Mouse (Mus musculus) telencephalon, adult 2 months (tissue): ENCODE data around the gene Fam198b.

ENCODE experiments used
- DNase-seq: peaks from one replicate; pipeline ENCODE4 v3.0.0-alpha.2; 2011; ENCODE audit warnings: low read depth, low spot score

The Fam198b gene

GRCm38 (mm10) chr3:79885686-79886356, 1.5 kb downstream of the Fam198b start:
- no peak for DNase-seq

GRCm38 (mm10) chr3:79886357-79887091, 2.2 kb downstream of the Fam198b start:
- DNase-seq, result no peak

- no peak for DNase-seq
These were observed 3.0 kb downstream of the Fam198b start for GRCm38 (mm10) chr3:79887161-79887855.

- DNase-seq, result no peak
These were observed 3.6 kb downstream of the Fam198b start for GRCm38 (mm10) chr3:79887966-79888365.

GRCm38 (mm10) chr3:79897534-79898370, 13.4 kb downstream of the Fam198b start:
- peak; percentile 57 for DNase-seq

GRCm38 (mm10) chr3:79898514-79898913, 14.2 kb downstream of the Fam198b start:
- DNase-seq, result no peak

- DNase-seq, result no peak
These were observed 15.6 kb downstream of the Fam198b start for GRCm38 (mm10) chr3:79899906-79900305.

GRCm38 (mm10) chr3:79900502-79900901, 16.2 kb downstream of the Fam198b start:
- no peak for DNase-seq

- no peak for DNase-seq
These were observed 17.0 kb downstream of the Fam198b start for GRCm38 (mm10) chr3:79901321-79901720.

- DNase-seq, result no peak
These were observed 17.4 kb downstream of the Fam198b start for GRCm38 (mm10) chr3:79901734-79902133.

GRCm38 (mm10) chr3:79903803-79904202, 19.5 kb downstream of the Fam198b start:
- no peak for DNase-seq

- DNase-seq, result no peak
These were observed 20.0 kb downstream of the Fam198b start for GRCm38 (mm10) chr3:79904238-79904757.

- DNase-seq, result no peak
These were observed 21.1 kb downstream of the Fam198b start for GRCm38 (mm10) chr3:79905397-79905796.

- no peak for DNase-seq
These were observed 22.1 kb downstream of the Fam198b start for GRCm38 (mm10) chr3:79906250-79907045.

- DNase-seq, result no peak
These were observed 22.9 kb downstream of the Fam198b start for GRCm38 (mm10) chr3:79907223-79907622.

- DNase-seq, result no peak
These were observed 26.2 kb downstream of the Fam198b start for GRCm38 (mm10) chr3:79910375-79911141.

GRCm38 (mm10) chr3:79911166-79911565, 26.8 kb downstream of the Fam198b start:
- DNase-seq, result no peak

- DNase-seq, result no peak
These were observed 29.7 kb downstream of the Fam198b start for GRCm38 (mm10) chr3:79914012-79914411.

GRCm38 (mm10) chr3:79916185-79916584, 31.9 kb downstream of the Fam198b start:
- DNase-seq, result no peak

- DNase-seq, result no peak
These were observed 34.4 kb downstream of the Fam198b start for GRCm38 (mm10) chr3:79918761-79919160.
